Mouse (Mus musculus) heart, adult 2 months (tissue): ENCODE measurements around the gene 4931428L18Rik. TPM values are rescaled to one million over a fixed set of nuclear protein-coding genes. Genes with fewer than 3 reads are reported as not detected.

Experiments used
- DNase-seq, 2 experiments: peaks; one replicate each; pipeline ENCODE4 v3.0.0; 2021
- H3K27ac ChIP-seq: fragments of 200-600 bp; 2 replicates; pipeline ENCODE4 v1.8.1; 2022
- H3K27me3 ChIP-seq: fragments of 200-500 bp; 2 replicates; pipeline ENCODE4 v1.6.1; 2012; ENCODE audit warnings: mild to moderate bottlenecking, low read length, inconsistent platforms, mixed read lengths; ENCODE audit not compliant: control insufficient read depth, insufficient read depth
- H3K36me3 ChIP-seq: fragments of 200-500 bp; 2 replicates; pipeline ENCODE4 v1.6.1; 2012; ENCODE audit warnings: low read length, inconsistent platforms; ENCODE audit not compliant: control insufficient read depth, insufficient read depth
- H3K4me1 ChIP-seq: fragments of 200-500 bp; 2 replicates; pipeline ENCODE4 v1.6.1; 2011; ENCODE audit warnings: low read length; ENCODE audit not compliant: control insufficient read depth, insufficient read depth
- H3K4me3 ChIP-seq: fragments of 200-600 bp; 2 replicates; pipeline ENCODE4 v1.8.1; 2022
- H3K79me2 ChIP-seq: fragments of 200-500 bp; replicated peaks from 2 replicates; pipeline ENCODE4 v1.6.1; 2012; ENCODE audit warnings: mild to moderate bottlenecking, inconsistent platforms, low read length, moderate library complexity, mixed read lengths; ENCODE audit not compliant: control insufficient read depth, insufficient read depth
- H3K9ac ChIP-seq: fragments of 200-500 bp; 2 replicates; pipeline ENCODE4 v1.6.1; 2012; ENCODE audit warnings: low read depth, mild to moderate bottlenecking, control low read depth, inconsistent platforms, low read length, mixed read lengths
- CTCF ChIP-seq: fragments of 200-600 bp; IDR thresholded peaks from 2 replicates; pipeline ENCODE4 v1.8.1; 2022; ENCODE audit warnings: antibody characterized with exemption, mild to moderate bottlenecking, moderate library complexity
- EP300 ChIP-seq: fragments of 200-500 bp; IDR thresholded peaks from 2 replicates; pipeline ENCODE4 v1.6.1; 2011; ENCODE audit warnings: low read depth, low read length, control low read depth; ENCODE audit not compliant: insufficient read depth
- POLR2A ChIP-seq: fragments of 200-500 bp; IDR thresholded peaks from 2 replicates; pipeline ENCODE4 v1.6.1; 2011; ENCODE audit warnings: mild to moderate bottlenecking, low read depth, low read length, control low read depth; ENCODE audit not compliant: insufficient read depth
- WGBS: fragments of 180-500 bp; shearing (Covaris S2); methylation state at CpG from one replicate; pipeline ENCODE4 v1.1.7; 2018; 5-methylcytosine and 5-hydroxymethylcytosine counted together
- intact Hi-C: fragments of 180-260 bp; cut with DNase I; formaldehyde crosslinking; loops from one replicate; pipeline ENCODE4 v1.15.1; 2025
- polyA plus RNA-seq: library from polyadenylated mRNA; depleted of rRNA; stranded (reverse); fragments of >200 nt; gene quantifications from 2 replicates; pipeline ENCODE4 v1.2.3, GENCODE M21; 2012
- total RNA-seq, 2 experiments: library from RNA; stranded (reverse); gene quantifications; 2 replicates each; pipeline ENCODE4 v1.2.3; 2021

Gene 4931428L18Rik
- total and polyA plus RNA-seq, 3 experiments = 0.16 TPM; not detected in 2

GRCm38 (mm10) chr1:31051370-31051921 lies 171.0 kb downstream of the 4931428L18Rik start:
- 86% methylated on average over 5 of the region's 5 CpGs for WGBS
- H3K79me2 ChIP-seq = no peaks in the 10 kb centered on the region
- H3K27ac ChIP-seq = no peak overlapping the region
- H3K4me3 ChIP-seq = no peak overlapping the region
- H3K4me1 ChIP-seq = no peaks in the 10 kb centered on the region
- intact Hi-C loops = no loop called here
- no peak for DNase-seq
- no peaks in the 10 kb centered on the region for H3K27me3 ChIP-seq
- H3K9ac ChIP-seq = no peak overlapping the region
- TF ChIP-seq POLR2A (no peak), EP300 (no peak), CTCF (no peak)
- no peaks in the 10 kb centered on the region for H3K36me3 ChIP-seq

- Histone ChIP-seq H3K36me3 (no peaks in the 10 kb centered on the region), H3K4me1 (no peaks in the 10 kb centered on the region), H3K27ac (peak overlapping the region; percentile 17), H3K4me3 (no peak overlapping the region), H3K9ac (no peak overlapping the region), H3K27me3 (no peaks in the 10 kb centered on the region), H3K79me2 (no peaks in the 10 kb centered on the region)
- no peak for TF ChIP-seq CTCF
- no peak for TF ChIP-seq POLR2A
- TF ChIP-seq EP300 = no peak
- intact Hi-C loops = no loop called here
- DNase-seq = peak in 1 of 2 experiments; percentile 27
- WGBS = 39% methylated on average over 5 of the region's 5 CpGs
Measured at GRCm38 (mm10) chr1:31049954-31050652, 172.4 kb downstream of the 4931428L18Rik start.

- no peak for DNase-seq
- H3K9ac ChIP-seq = no peak overlapping the region
- H3K27ac ChIP-seq = no peak overlapping the region
- intact Hi-C loops = no loop called here
- H3K4me3 ChIP-seq = no peak overlapping the region
- WGBS = 77% methylated on average over 3 of the region's 3 CpGs
- H3K36me3 ChIP-seq = no peaks in the 10 kb centered on the region
- TF ChIP-seq CTCF = no peak
- no peak for TF ChIP-seq EP300
- no peak for TF ChIP-seq POLR2A
- no peaks in the 10 kb centered on the region for H3K27me3 ChIP-seq
- no peaks in the 10 kb centered on the region for H3K79me2 ChIP-seq
- no peaks in the 10 kb centered on the region for H3K4me1 ChIP-seq
Measured at GRCm38 (mm10) chr1:31043208-31043607, 179.3 kb downstream of the 4931428L18Rik start.

- H3K27ac ChIP-seq = no peak overlapping the region
- intact Hi-C loops = no loop called here
Measured at GRCm38 (mm10) chr1:31042793-31043192, 179.7 kb downstream of the 4931428L18Rik start.

GRCm38 (mm10) chr1:31033851-31034534 lies 188.5 kb downstream of the 4931428L18Rik start:
- Histone ChIP-seq H3K27ac (peak overlapping the region; percentile 33), H3K4me3 (no peak overlapping the region), H3K4me1 (peaks cover 1% of the 10 kb centered on the region; the same call in 1 of the 2 replicates), H3K9ac (no peak overlapping the region), H3K79me2 (no peaks in the 10 kb centered on the region), H3K27me3 (no peaks in the 10 kb centered on the region), H3K36me3 (no peaks in the 10 kb centered on the region)
- TF ChIP-seq EP300 (no peak), POLR2A (no peak), CTCF (no peak)
- DNase-seq = no peak
- intact Hi-C loops = no loop called here
- WGBS = 25% methylated on average over 2 of the region's 2 CpGs

More at GRCm38 (mm10) chr1:31042793-31043192, 179.7 kb downstream of the 4931428L18Rik start:
- no peak overlapping the region for H3K9ac ChIP-seq
- TF ChIP-seq EP300 = no peak
- TF ChIP-seq POLR2A = no peak
- TF ChIP-seq CTCF = no peak
- DNase-seq = no peak
- H3K27me3 ChIP-seq = no peaks in the 10 kb centered on the region
- no peaks in the 10 kb centered on the region for H3K4me1 ChIP-seq
- H3K79me2 ChIP-seq = no peaks in the 10 kb centered on the region
- H3K36me3 ChIP-seq = no peaks in the 10 kb centered on the region
- WGBS = 77% methylated on average over 4 of the region's 4 CpGs
- no peak overlapping the region for H3K4me3 ChIP-seq
